Mouse (Mus musculus) hindbrain, embryonic 13.5 days (tissue): ENCODE results near the gene Klhl20. TPM values are rescaled to one million over a fixed set of nuclear protein-coding genes. Genes with fewer than 3 reads are reported as not detected.

ENCODE experiments used
- ATAC-seq: fragments of 200-750 bp; cut with Nextera tagmentation; 2 replicates; pipeline ENCODE4 v1.8.0; 2017; ENCODE audit warnings: moderate TSS enrichment; ENCODE audit not compliant: low FRiP score
- H3K27ac ChIP-seq: fragments of 300-500 bp; sonication (generic); 2 replicates; pipeline ENCODE4 v1.5.1; 2015; ENCODE audit warnings: inconsistent platforms, mild to moderate bottlenecking, moderate library complexity
- H3K27me3 ChIP-seq: fragments of 300-500 bp; sonication (generic); 2 replicates; pipeline ENCODE4 v1.6.1; 2015; ENCODE audit warnings: mild to moderate bottlenecking, inconsistent platforms
- H3K36me3 ChIP-seq: fragments of 300-500 bp; sonication (generic); 2 replicates; pipeline ENCODE4 v1.6.1; 2015; ENCODE audit warnings: mild to moderate bottlenecking, inconsistent platforms
- H3K4me1 ChIP-seq: fragments of 300-500 bp; sonication (generic); replicated peaks from 2 replicates; pipeline ENCODE4 v1.6.1; 2015; ENCODE audit warnings: inconsistent platforms
- H3K4me2 ChIP-seq: fragments of 300-500 bp; sonication (generic); 2 replicates; pipeline ENCODE4 v1.6.1; 2015; ENCODE audit warnings: inconsistent platforms, mild to moderate bottlenecking, moderate library complexity
- H3K4me3 ChIP-seq: fragments of 300-500 bp; sonication (generic); 2 replicates; pipeline ENCODE4 v1.5.1; 2015; ENCODE audit warnings: mild to moderate bottlenecking, inconsistent platforms
- H3K9ac ChIP-seq: fragments of 300-500 bp; sonication (generic); 2 replicates; pipeline ENCODE4 v1.6.1; 2015; ENCODE audit warnings: mild to moderate bottlenecking, inconsistent platforms
- H3K9me3 ChIP-seq: fragments of 300-500 bp; sonication (generic); 2 replicates; pipeline ENCODE4 v1.6.1; 2016; ENCODE audit warnings: inconsistent platforms
- WGBS: fragments of 180-500 bp; shearing (Covaris S2); methylation state at CpG from one replicate; pipeline ENCODE4 v1.1.7; 2015; 5-methylcytosine and 5-hydroxymethylcytosine counted together
- polyA plus RNA-seq: library from polyadenylated mRNA; unstranded; fragments of >200 nt; fragmentation: Nextera tagmentation; extraction: Ambion mirVana; gene quantifications from 2 replicates; pipeline ENCODE4 v1.2.1, GENCODE M21; 2015

Klhl20 gene
- polyA plus RNA-seq, 1 experiment from 2014 or later: 17.9 TPM

DNA sequence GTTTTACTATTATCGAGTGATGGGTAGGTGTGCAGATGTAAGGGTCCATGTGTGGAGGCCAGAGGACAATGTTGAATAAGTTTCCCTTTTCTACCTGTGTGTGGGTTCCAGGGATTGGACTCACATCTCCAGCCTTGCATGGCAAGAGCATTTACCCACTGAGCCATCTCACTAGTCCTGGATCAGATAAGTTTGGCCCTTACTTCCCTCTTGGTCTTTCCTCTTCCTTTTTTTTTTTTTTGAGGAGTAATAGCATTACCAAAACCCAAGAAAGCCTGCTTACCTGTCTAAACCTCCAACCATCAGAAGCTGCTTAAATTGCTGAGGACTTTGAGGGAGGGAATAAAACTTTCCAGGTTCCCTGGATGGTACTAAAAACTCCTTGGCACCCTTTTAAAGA is 74.1 kb downstream of the Klhl20 start:
- Histone ChIP-seq H3K9me3 (no peaks in the 10 kb centered on the region), H3K36me3 (peaks cover 56% of the 10 kb centered on the region), H3K4me3 (no peak overlapping the region), H3K27me3 (no peaks in the 10 kb centered on the region), H3K4me1 (no peaks in the 10 kb centered on the region), H3K9ac (no peak overlapping the region), H3K27ac (no peak overlapping the region), H3K4me2 (no peak overlapping the region)
- ATAC-seq: no peak
- whole genome bisulfite sequencing: 97% methylated on average over 1 of the region's 1 CpGs

DNA sequence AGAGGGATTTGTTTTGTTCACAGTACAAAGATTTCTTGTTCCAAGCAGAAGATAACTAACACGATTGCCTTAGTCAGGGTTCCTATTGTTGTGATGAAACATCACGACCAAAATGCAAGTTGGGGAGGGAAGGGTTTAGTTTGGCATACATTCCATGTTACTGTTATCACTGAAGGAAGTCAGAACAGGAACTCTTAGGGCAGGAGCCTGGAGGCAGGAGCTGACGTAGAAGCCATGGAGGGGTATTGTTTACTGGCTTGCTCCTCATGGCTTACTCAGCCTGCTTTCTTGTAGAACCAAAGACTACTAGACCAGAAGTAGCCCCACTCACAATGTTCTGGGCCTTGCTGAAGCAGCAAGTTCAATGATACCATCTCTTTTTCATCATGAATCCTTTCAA is 84.3 kb downstream of the Klhl20 start:
- Histone ChIP-seq H3K27ac (no peak overlapping the region), H3K4me3 (no peak overlapping the region), H3K9ac (no peak overlapping the region), H3K4me2 (no peak overlapping the region), H3K9me3 (no peaks in the 10 kb centered on the region), H3K36me3 (peaks cover 65% of the 10 kb centered on the region), H3K4me1 (no peaks in the 10 kb centered on the region), H3K27me3 (no peaks in the 10 kb centered on the region)
- 88% methylated on average over 3 of the region's 3 CpGs for WGBS
- no peak for ATAC-seq

DNA sequence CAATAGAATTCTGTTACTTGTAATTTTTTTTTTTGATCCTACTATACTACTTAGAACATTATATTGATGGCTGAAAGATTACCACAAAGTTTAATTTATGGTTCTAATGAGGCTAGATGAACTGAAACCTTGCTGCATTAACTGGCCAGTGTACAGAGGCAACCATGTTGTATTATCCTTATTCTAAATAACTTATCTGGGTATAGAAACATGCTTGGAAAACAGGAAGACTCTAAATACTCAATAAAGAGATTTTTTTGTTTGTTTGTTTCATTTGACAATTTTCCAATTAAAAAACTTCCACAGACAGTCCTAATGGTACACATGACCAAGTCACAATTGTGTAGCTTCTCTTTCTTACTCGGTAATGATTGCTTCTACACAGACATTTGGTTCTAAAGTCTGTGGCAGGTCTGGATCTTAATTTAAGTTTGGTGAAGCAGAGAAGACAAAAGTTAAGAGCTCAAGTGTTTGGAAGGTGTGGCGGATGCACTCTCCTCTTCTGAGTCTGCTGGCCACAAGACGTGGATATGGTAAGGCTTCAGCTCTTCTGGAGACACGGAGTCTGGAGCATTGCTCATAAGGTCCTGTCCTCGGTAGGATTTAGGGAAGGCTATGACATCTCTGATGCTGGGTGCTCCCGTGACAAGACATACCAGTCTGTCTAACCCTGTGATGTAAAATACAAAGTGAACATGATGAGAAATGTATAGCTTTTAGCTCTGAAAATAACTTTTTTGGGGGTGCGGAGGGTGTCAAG is 89.9 kb downstream of the Klhl20 start:
- Histone ChIP-seq H3K27ac (no peak overlapping the region), H3K4me3 (no peak overlapping the region), H3K4me1 (peaks cover 26% of the 10 kb centered on the region), H3K27me3 (no peaks in the 10 kb centered on the region), H3K9me3 (no peaks in the 10 kb centered on the region), H3K9ac (no peak overlapping the region), H3K4me2 (no peak overlapping the region), H3K36me3 (peaks cover 65% of the 10 kb centered on the region)
- ATAC-seq: no peak
- 96% methylated on average over 7 of the region's 7 CpGs for WGBS

DNA sequence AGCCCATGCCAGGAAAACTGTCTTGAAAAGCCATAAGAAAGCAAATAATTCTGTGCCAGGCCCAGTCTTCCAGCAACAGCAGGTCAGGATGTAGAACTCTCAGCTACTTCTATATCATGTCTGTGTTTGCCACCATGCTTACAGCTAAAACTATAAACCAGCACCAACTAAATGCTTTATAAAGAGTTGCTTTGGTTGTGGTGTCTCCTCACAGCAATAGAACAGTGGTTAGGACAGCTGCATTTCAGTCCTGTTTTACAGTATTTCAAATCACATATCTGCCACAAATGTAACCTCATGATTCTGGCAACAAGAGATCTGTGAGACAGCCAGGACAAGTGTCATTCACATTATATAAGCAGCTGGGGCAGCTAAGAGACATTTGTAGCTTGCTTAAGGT is 90.5 kb downstream of the Klhl20 start:
- Histone ChIP-seq H3K27ac (no peak overlapping the region), H3K27me3 (no peaks in the 10 kb centered on the region), H3K36me3 (peaks cover 61% of the 10 kb centered on the region), H3K4me3 (no peak overlapping the region), H3K4me1 (peaks cover 27% of the 10 kb centered on the region), H3K9ac (no peak overlapping the region), H3K4me2 (no peak overlapping the region), H3K9me3 (no peaks in the 10 kb centered on the region)
- no peak for ATAC-seq

DNA sequence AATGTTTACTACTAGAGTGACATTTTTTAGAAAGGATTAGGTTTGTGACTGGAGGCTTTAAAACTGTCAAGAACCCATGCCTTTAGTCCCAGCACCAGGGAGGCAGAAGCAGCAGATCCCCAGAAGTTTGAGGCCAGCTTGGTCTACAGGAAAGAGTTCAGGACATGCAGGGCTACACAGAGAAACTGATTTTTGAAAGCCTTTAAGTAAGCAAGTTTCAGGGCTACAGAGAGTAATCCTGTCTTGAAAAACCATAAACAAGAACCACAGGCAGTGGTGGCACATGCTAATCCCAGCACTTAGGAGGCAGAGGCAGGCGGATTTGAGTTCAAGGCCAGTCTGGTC is 90.9 kb downstream of the Klhl20 start:
- WGBS: 63% methylated on average over 1 of the region's 1 CpGs

DNA sequence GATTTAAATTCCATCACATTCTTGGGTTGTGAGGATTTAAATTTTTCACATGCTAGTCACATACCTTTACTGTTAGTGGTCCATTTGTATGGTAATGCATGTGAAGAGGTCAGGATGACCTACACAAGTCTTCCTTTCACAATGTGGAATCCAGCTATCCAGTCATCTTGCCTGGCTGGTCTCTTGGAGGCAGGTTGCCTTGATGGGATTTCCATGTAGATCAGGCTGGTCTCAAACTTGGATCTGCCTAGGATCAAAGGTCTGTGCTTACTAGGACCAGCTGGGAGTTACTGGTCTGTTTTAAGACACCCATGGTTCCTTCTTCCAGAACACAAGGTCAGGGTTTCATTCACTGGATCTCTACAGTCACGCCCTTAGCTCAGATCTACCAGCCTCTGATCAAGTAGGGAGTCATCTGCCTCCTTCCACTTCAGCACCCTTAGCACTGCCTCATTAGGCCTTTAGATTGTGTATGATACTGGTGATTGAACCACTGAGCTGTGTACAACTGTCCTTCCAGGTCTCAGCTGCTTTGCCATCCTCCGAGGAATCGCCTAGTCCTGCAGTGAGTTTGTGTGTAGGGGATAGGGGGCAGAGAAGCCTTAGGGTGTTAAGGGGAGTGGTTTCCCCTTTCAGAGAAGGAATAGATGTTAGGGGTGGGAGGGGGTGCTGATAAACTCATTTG is 91.4 kb downstream of the Klhl20 start:
- ATAC-seq: peak; percentile 24; the same call in 1 of the 2 replicates
- peak overlapping the region; percentile 49 for H3K27ac ChIP-seq
- no peak overlapping the region for H3K4me2 ChIP-seq
- peaks cover 51% of the 10 kb centered on the region for H3K36me3 ChIP-seq
- no peak overlapping the region for H3K9ac ChIP-seq
- peaks cover 27% of the 10 kb centered on the region for H3K4me1 ChIP-seq
- 17% methylated on average over 3 of the region's 3 CpGs for WGBS
- H3K9me3 ChIP-seq: no peaks in the 10 kb centered on the region
- H3K27me3 ChIP-seq: no peaks in the 10 kb centered on the region
- H3K4me3 ChIP-seq: no peak overlapping the region

More for the DNA sequence above, 90.9 kb downstream of the Klhl20 start:
- ATAC-seq: no peak
- Histone ChIP-seq H3K4me2 (no peak overlapping the region), H3K4me1 (peaks cover 27% of the 10 kb centered on the region), H3K36me3 (peaks cover 56% of the 10 kb centered on the region), H3K9me3 (no peaks in the 10 kb centered on the region), H3K27ac (peak overlapping the region; percentile 49; the same call in 1 of the 2 replicates), H3K27me3 (no peaks in the 10 kb centered on the region), H3K9ac (no peak overlapping the region), H3K4me3 (no peak overlapping the region)

DNA sequence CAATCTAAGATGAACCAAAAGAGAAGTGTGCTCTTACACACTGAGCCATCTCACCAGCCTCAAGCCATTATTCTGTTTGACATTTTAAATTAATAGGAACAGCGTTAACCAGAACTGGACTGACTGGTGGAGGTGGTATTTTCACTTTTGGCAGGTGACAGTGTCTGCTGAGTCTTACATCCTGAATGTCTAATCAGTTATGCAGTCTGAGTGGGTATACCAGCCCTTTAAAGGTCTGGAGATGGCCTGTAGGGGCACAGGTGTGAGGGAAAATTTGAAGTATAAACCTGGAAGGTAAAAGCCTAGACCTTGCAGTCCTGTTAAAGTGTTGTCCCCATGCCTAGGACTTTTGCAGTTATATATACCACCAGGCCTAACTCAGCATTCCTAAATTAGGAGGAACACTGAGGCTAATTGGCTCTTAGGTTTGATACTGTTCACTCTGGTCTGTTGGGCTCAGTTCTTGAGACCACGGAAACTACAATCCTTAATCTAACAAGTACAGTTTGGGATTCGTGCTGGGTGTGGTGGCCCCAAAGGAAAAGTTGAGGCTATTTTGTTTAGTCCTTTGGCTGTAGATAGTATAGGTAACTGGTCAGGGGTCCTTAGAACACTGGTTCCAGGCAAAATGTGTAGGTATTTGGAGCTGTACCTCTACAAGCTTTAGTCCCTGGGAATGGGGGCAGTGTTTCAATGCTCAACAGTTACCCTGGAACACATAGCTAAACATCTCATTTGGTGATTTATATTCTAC is 92.2 kb downstream of the Klhl20 start:
- peaks cover 27% of the 10 kb centered on the region for H3K4me1 ChIP-seq
- H3K4me2 ChIP-seq: no peak overlapping the region
- H3K4me3 ChIP-seq: no peak overlapping the region
- peaks cover 45% of the 10 kb centered on the region for H3K36me3 ChIP-seq
- H3K27me3 ChIP-seq: no peaks in the 10 kb centered on the region
- no peaks in the 10 kb centered on the region for H3K9me3 ChIP-seq
- H3K9ac ChIP-seq: 0 out of 2 replicates have a peak overlapping the region, but pooled peaks have one; percentile 43
- 0 out of 2 replicates have a peak overlapping the region, but pooled peaks have one; percentile 35 for H3K27ac ChIP-seq
- no peak for ATAC-seq
- WGBS: 6% methylated on average over 3 of the region's 3 CpGs

Other genes starting within 250 kb of the Klhl20 start
- 8.0 and 9.4 TPM in 2 replicates for gene Rc3h1, start 225.1 kb downstream of the Klhl20 start, polyA plus RNA-seq
- 3.7 and 3.9 TPM in 2 replicates for gene Serpinc1, start 152.9 kb downstream of the Klhl20 start, polyA plus RNA-seq
- gene Zbtb37, start 96.7 kb downstream of the Klhl20 start, polyA plus RNA-seq: 10.7 and 11.5 TPM in 2 replicates
- 26.2 and 28.4 TPM in 2 replicates for gene Dars2, start 60.9 kb downstream of the Klhl20 start, polyA plus RNA-seq
- 13.1 and 13.2 TPM in 2 replicates for gene Cenpl, start 60.8 kb downstream of the Klhl20 start, polyA plus RNA-seq
- gene Ankrd45, start 11.2 kb upstream of the Klhl20 start, polyA plus RNA-seq: 13.6 and 14.0 TPM in 2 replicates
- gene Tex50, start 27.8 kb upstream of the Klhl20 start, polyA plus RNA-seq: 0.82 and 0.83 TPM in 2 replicates
- 209 and 223 TPM in 2 replicates for gene Prdx6, start 119.7 kb upstream of the Klhl20 start, polyA plus RNA-seq